Mouse (Mus musculus): ENCODE measurements at regions not wholly inside any gene's neighbourhood (a gene's known extent, or its start where the extent isn't known, plus 50 kb on each side); places are given as distances from the start of the nearest gene placed in this dataset.

DNA sequence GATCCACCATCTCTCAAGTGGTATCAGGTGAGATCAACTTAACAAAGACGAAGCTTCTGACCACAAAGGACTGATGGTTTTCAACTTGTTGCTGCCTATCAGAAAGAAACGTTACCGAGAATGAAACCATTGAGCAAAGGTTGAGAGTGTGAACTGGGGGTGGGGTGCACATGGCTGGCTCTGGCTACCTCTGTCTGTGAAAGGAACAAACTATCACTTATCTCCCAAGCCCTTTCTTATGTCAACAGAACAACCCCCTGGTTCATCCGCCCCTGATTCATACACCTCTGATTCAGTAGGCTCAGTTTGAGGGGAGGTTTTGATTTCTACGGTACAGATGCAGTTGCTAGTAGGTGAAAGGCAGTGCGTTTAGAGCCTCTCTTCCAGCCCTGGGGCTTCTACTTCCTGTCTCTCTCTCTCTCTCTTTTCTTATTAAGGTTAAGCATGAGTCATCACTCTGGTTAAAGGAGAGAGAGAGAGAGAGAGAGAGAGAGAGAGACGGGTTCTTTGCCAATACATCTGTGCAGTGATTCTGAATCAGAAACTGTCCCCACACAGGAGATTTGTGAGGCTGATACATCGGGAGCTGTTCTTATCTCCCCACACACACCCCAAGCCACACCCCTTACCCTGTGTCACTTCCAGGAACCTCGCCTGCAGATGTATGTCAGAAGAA lies 59.0 kb upstream of the Hif1a start:
- peak overlapping the region; percentile 67 for H3K4me2 ChIP-seq (ENCODE audit: low read depth)
- no peaks in the 10 kb centered on the region for H3K36me3 ChIP-seq (ENCODE audit: control insufficient read depth, insufficient read depth)
- H3K4me3 ChIP-seq, result no peak overlapping the region
- no peaks in the 10 kb centered on the region for H3K27me3 ChIP-seq (ENCODE audit: control insufficient read depth, insufficient read depth, insufficient read length)
- TF ChIP-seq TCF12 (IDR thresholded peaks at IDR 0.05; ENCODE audit: insufficient read depth, poor library complexity, severe bottlenecking), result peak; percentile 5
- TF ChIP-seq TCF3 (IDR thresholded peaks at IDR 0.05; ENCODE audit: insufficient read length, low read depth), result no peak
- H3K79me2 ChIP-seq (ENCODE audit: control insufficient read depth, insufficient read depth), result no peaks in the 10 kb centered on the region
- H3ac ChIP-seq (ENCODE audit: control insufficient read depth, insufficient read length), result no peak overlapping the region

- no peaks in the 10 kb centered on the region for H3K27me3 ChIP-seq (ENCODE audit: control insufficient read depth, insufficient read depth, insufficient read length)
- no peak overlapping the region for H3K4me3 ChIP-seq
- H3K79me2 ChIP-seq (ENCODE audit: control insufficient read depth, insufficient read depth), result no peaks in the 10 kb centered on the region
- no peaks in the 10 kb centered on the region for H3K36me3 ChIP-seq (ENCODE audit: control insufficient read depth, insufficient read depth)
- no peak for TF ChIP-seq E2F4 (IDR thresholded peaks at IDR 0.05; ENCODE audit: insufficient read depth)
- TF ChIP-seq POLR2AphosphoS2 (IDR thresholded peaks at IDR 0.05; ENCODE audit: insufficient read length, low read depth), result no peak
- no peak for TF ChIP-seq USF1 (IDR thresholded peaks at IDR 0.05; ENCODE audit: low read depth)
- TF ChIP-seq POLR2A (IDR thresholded peaks at IDR 0.05; ENCODE audit: insufficient read length, low read depth), result no peak
- no peak for TF ChIP-seq REST (IDR thresholded peaks at IDR 0.05; ENCODE audit: insufficient read depth, insufficient read length)
- no peak for TF ChIP-seq CEBPB (IDR thresholded peaks at IDR 0.05; ENCODE audit: insufficient read depth, poor library complexity, severe bottlenecking)
- no peak for TF ChIP-seq TCF12 (IDR thresholded peaks at IDR 0.05; ENCODE audit: insufficient read depth, poor library complexity, severe bottlenecking)
- TF ChIP-seq SRF (IDR thresholded peaks at IDR 0.05; ENCODE audit: control insufficient read depth, insufficient read length, low read depth), result no peak
- no peak for TF ChIP-seq MAX (IDR thresholded peaks at IDR 0.05; ENCODE audit: low read depth)
- no peak for TF ChIP-seq MYOD1 (IDR thresholded peaks at IDR 0.05; ENCODE audit: control insufficient read depth in 1 of 3, insufficient read length in 2 of 3, low read depth in 2 of 3)
- no peak for TF ChIP-seq TCF3 (IDR thresholded peaks at IDR 0.05; ENCODE audit: insufficient read length, low read depth)
- no peak for TF ChIP-seq MYOG (IDR thresholded peaks at IDR 0.05; ENCODE audit: control insufficient read depth in 1 of 3, insufficient read depth in 1 of 3, insufficient read length in 2 of 3, low read depth in 2 of 3)
- no peak overlapping the region for H3K4me2 ChIP-seq (ENCODE audit: low read depth)
- H3ac ChIP-seq (ENCODE audit: control insufficient read depth, insufficient read length), result no peak overlapping the region
Observed at GRCm38 (mm10) chr12:73844782-73845181, 56.4 kb upstream of the Hif1a start.

GRCm38 (mm10) chr12:73846672-73847071 lies 54.5 kb upstream of the Hif1a start:
- Histone ChIP-seq H3K4me3 (no peak overlapping the region), H3K79me2 (ENCODE audit: control insufficient read depth, insufficient read depth) (no peaks in the 10 kb centered on the region), H3K36me3 (ENCODE audit: control insufficient read depth, insufficient read depth) (no peaks in the 10 kb centered on the region), H3ac (ENCODE audit: control insufficient read depth, insufficient read length) (no peak overlapping the region), H3K27me3 (ENCODE audit: control insufficient read depth, insufficient read depth, insufficient read length) (no peaks in the 10 kb centered on the region), H3K4me2 (ENCODE audit: low read depth) (peak overlapping the region; percentile 75)
- TF ChIP-seq TCF3 (IDR thresholded peaks at IDR 0.05; ENCODE audit: insufficient read length, low read depth), result no peak
- TF ChIP-seq MYOG (IDR thresholded peaks at IDR 0.05; ENCODE audit: control insufficient read depth in 1 of 3, insufficient read depth in 1 of 3, insufficient read length in 2 of 3, low read depth in 2 of 3), result no peak
- peak in 2 of 3 experiments; percentile 15 to 58 for TF ChIP-seq MYOD1 (IDR thresholded peaks at IDR 0.05; ENCODE audit: control insufficient read depth in 1 of 3, insufficient read length in 2 of 3, low read depth in 2 of 3)

DNA sequence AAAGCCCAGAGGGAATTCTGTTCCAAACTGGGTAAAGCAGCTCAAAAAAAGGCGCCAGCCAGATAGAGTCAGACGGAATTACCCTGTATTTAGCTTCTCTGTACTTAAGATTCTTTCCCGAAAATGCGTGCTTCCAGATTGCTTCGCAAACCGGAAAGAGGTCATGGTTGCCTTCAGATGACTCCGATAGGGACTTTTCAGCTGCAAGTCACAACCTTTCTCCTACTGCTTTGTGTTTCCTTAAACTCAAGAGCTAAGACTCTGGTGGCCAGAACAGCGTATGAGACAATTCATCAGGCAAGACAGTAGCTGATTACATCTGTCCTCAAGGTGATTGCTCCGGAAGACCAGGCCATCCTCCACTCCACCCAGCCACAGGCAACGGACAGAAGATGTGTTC lies 53.8 kb upstream of the Hif1a start:
- Histone ChIP-seq H3K27me3 (ENCODE audit: control insufficient read depth, insufficient read depth, insufficient read length) (no peaks in the 10 kb centered on the region), H3ac (ENCODE audit: control insufficient read depth, insufficient read length) (no peak overlapping the region), H3K4me2 (ENCODE audit: low read depth) (peak overlapping the region; percentile 75), H3K36me3 (ENCODE audit: control insufficient read depth, insufficient read depth) (no peaks in the 10 kb centered on the region), H3K4me3 (no peak overlapping the region), H3K79me2 (ENCODE audit: control insufficient read depth, insufficient read depth) (no peaks in the 10 kb centered on the region)
- no peak for TF ChIP-seq E2F4 (IDR thresholded peaks at IDR 0.05; ENCODE audit: insufficient read depth)
- TF ChIP-seq POLR2A (IDR thresholded peaks at IDR 0.05; ENCODE audit: insufficient read length, low read depth), result no peak
- no peak for TF ChIP-seq MYOD1 (IDR thresholded peaks at IDR 0.05; ENCODE audit: control insufficient read depth in 1 of 3, insufficient read length in 2 of 3, low read depth in 2 of 3)
- TF ChIP-seq REST (IDR thresholded peaks at IDR 0.05; ENCODE audit: insufficient read depth, insufficient read length), result no peak
- no peak for TF ChIP-seq POLR2AphosphoS2 (IDR thresholded peaks at IDR 0.05; ENCODE audit: insufficient read length, low read depth)

- H3K79me2 ChIP-seq (ENCODE audit: control insufficient read depth, insufficient read depth), result no peaks in the 10 kb centered on the region
- H3K36me3 ChIP-seq (ENCODE audit: control insufficient read depth, insufficient read depth), result no peaks in the 10 kb centered on the region
- no peak for TF ChIP-seq SRF (IDR thresholded peaks at IDR 0.05; ENCODE audit: control insufficient read depth, insufficient read length, low read depth)
- TF ChIP-seq POLR2A (IDR thresholded peaks at IDR 0.05; ENCODE audit: insufficient read length, low read depth), result no peak
- TF ChIP-seq TCF12 (IDR thresholded peaks at IDR 0.05; ENCODE audit: insufficient read depth, poor library complexity, severe bottlenecking), result no peak
- no peak for TF ChIP-seq E2F4 (IDR thresholded peaks at IDR 0.05; ENCODE audit: insufficient read depth)
- TF ChIP-seq MYOG (IDR thresholded peaks at IDR 0.05; ENCODE audit: control insufficient read depth in 1 of 3, insufficient read depth in 1 of 3, insufficient read length in 2 of 3, low read depth in 2 of 3), result no peak
- no peak for TF ChIP-seq POLR2AphosphoS2 (IDR thresholded peaks at IDR 0.05; ENCODE audit: insufficient read length, low read depth)
- no peak for TF ChIP-seq CEBPB (IDR thresholded peaks at IDR 0.05; ENCODE audit: insufficient read depth, poor library complexity, severe bottlenecking)
- TF ChIP-seq TCF3 (IDR thresholded peaks at IDR 0.05; ENCODE audit: insufficient read length, low read depth), result no peak
- no peak for TF ChIP-seq MYOD1 (IDR thresholded peaks at IDR 0.05; ENCODE audit: control insufficient read depth in 1 of 3, insufficient read length in 2 of 3, low read depth in 2 of 3)
- TF ChIP-seq USF1 (IDR thresholded peaks at IDR 0.05; ENCODE audit: low read depth), result no peak
- TF ChIP-seq REST (IDR thresholded peaks at IDR 0.05; ENCODE audit: insufficient read depth, insufficient read length), result no peak
- no peak for TF ChIP-seq MAX (IDR thresholded peaks at IDR 0.05; ENCODE audit: low read depth)
- H3K4me2 ChIP-seq (ENCODE audit: low read depth), result no peak overlapping the region
- H3K27me3 ChIP-seq (ENCODE audit: control insufficient read depth, insufficient read depth, insufficient read length), result no peaks in the 10 kb centered on the region
- H3ac ChIP-seq (ENCODE audit: control insufficient read depth, insufficient read length), result no peak overlapping the region
- H3K4me3 ChIP-seq, result no peak overlapping the region
Observed at GRCm38 (mm10) chr12:73850831-73851230, 50.3 kb upstream of the Hif1a start.

Measured in myocyte (in vitro differentiated cells).